In the genomic region with DNA sequence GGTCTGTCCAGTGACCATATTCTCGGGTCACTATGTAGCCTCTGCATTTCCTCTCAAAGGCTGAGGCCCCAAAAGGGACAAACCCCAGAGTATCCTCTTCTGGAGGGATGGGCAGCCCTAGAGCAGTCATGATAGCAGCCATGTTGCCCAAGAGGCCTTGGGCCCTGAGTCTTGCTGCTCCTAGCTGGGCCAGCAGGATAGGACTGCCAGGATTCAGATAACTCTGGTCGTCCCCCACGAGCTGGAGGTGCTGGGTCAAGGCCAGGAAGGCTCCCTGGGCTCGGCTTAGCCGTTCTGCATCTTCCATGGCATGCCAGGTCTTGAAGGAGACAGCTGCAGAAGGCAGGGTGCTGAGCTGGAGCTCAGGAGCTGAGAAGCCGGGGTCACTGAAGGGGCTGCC, we compare ENCODE assay signal across 16 mouse cellular contexts. TPM values are rescaled to one million over a fixed set of nuclear protein-coding genes. Genes with fewer than 3 reads are reported as not detected.
"Had no signal": no experiment of that assay in that cellular context is flagged by ENCODE, and none has a peak within 500 bp of the region (broad histone marks: within the 10 kb centered on the region; RNA-seq: fewer than 3 reads in every experiment).

No protein-coding gene starts in this region.

- ATAC-seq: lung, postnatal 0 days; midbrain, embryonic 13.5 days had no signal

- DNase-seq: kidney, adult 9 months; kidney, postnatal 14 days; lung, adult 2 months; lung, postnatal 36 days; right cerebral cortex, adult 18-20 months; right cerebral cortex, postnatal 25 days; thymus, adult 18-20 months; thymus, postnatal 14 days had no signal

RNA-seq across cellular contexts. Expression of a gene that starts 12.7 kb away (rescaled TPM):
- total RNA-seq: layer of hippocampus, adult 8-10 months; layer of hippocampus, postnatal 25 days; left cerebral cortex, adult 2 months; left cerebral cortex, postnatal 14 days; megakaryocyte progenitor cell, adult 5-6 weeks; midbrain, postnatal 0 days had no signal
